Mouse (Mus musculus) midbrain, embryonic 14.5 days (tissue): Measurements from ENCODE around the gene Mucl3. TPM values are rescaled to one million over a fixed set of nuclear protein-coding genes. Genes with fewer than 3 reads are reported as not detected.

ENCODE experiments used
- ATAC-seq: fragments of 200-750 bp; cut with Nextera tagmentation; 2 replicates; pipeline ENCODE4 v1.8.0; 2017; ENCODE audit warnings: moderate number of reproducible peaks, moderate library complexity; ENCODE audit not compliant: low FRiP score, low TSS enrichment
- DNase-seq: peaks from one replicate; pipeline ENCODE4 v3.0.0-alpha.2; 2015
- H3K27ac ChIP-seq: fragments of 300-500 bp; sonication (generic); replicated peaks from 2 replicates; pipeline ENCODE4 v1.5.1; 2014; ENCODE audit warnings: mild to moderate bottlenecking, low read depth, low read length, moderate library complexity
- H3K27me3 ChIP-seq: fragments of 300-500 bp; sonication (generic); 2 replicates; pipeline ENCODE4 v1.6.1; 2014; ENCODE audit warnings: low read length, control low read depth, mixed read lengths; ENCODE audit not compliant: control insufficient read depth, insufficient read depth
- H3K36me3 ChIP-seq: fragments of 300-500 bp; sonication (generic); 2 replicates; pipeline ENCODE4 v1.6.1; 2014; ENCODE audit warnings: low read length, control low read depth; ENCODE audit not compliant: control insufficient read depth, insufficient read depth
- H3K4me1 ChIP-seq: fragments of 300-500 bp; sonication (generic); 2 replicates; pipeline ENCODE4 v1.6.1; 2014; ENCODE audit warnings: mild to moderate bottlenecking, antibody characterized with exemption, low read length, control low read depth; ENCODE audit not compliant: control insufficient read depth, insufficient read depth
- H3K4me2 ChIP-seq: fragments of 300-500 bp; sonication (generic); 2 replicates; pipeline ENCODE4 v1.6.1; 2014; ENCODE audit warnings: mild to moderate bottlenecking, low read length, moderate library complexity
- H3K4me3 ChIP-seq: fragments of 300-500 bp; sonication (generic); replicated peaks from 2 replicates; pipeline ENCODE4 v1.5.1; 2014; ENCODE audit warnings: low read depth, low read length
- H3K9ac ChIP-seq: fragments of 300-500 bp; sonication (generic); replicated peaks from 2 replicates; pipeline ENCODE4 v1.6.1; 2014; ENCODE audit warnings: mild to moderate bottlenecking, low read length, moderate library complexity
- H3K9me3 ChIP-seq: fragments of 300-500 bp; sonication (generic); 2 replicates; pipeline ENCODE4 v1.6.1; 2016; ENCODE audit warnings: low read length, control low read depth, mixed read lengths; ENCODE audit not compliant: control insufficient read depth
- WGBS: fragments of 180-500 bp; shearing (Covaris S2); extraction: QIAGEN DNeasy Blood & Tissue Kit; methylation state at CpG from one replicate; pipeline ENCODE4 v1.1.7; 2014; 5-methylcytosine and 5-hydroxymethylcytosine counted together
- polyA plus RNA-seq: library from polyadenylated mRNA; unstranded; fragments of >200 nt; fragmentation: Nextera tagmentation; extraction: Ambion mirVana; gene quantifications from 2 replicates; pipeline ENCODE4 v1.2.1, GENCODE M21; 2014

Gene Mucl3
- polyA plus RNA-seq, 1 experiment from 2014 or later, result not detected

- H3K9me3 ChIP-seq, result no peaks in the 10 kb centered on the region
- H3K4me1 ChIP-seq, result peaks cover 6% of the 10 kb centered on the region; the same call in 1 of the 2 replicates
- no peak within 1 kb of the TSS; the same call in 1 of the 2 replicates for H3K27ac ChIP-seq
- whole genome bisulfite sequencing, result 1% methylated on average over 23 of the region's 23 CpGs
- H3K9ac ChIP-seq, result peak within 1 kb of the TSS; percentile 79
- DNase-seq, result peak; percentile 98
- peaks cover 13% of the 10 kb centered on the region; the same call in 1 of the 2 replicates for H3K36me3 ChIP-seq
- peak within 1 kb of the TSS; percentile 70 for H3K4me2 ChIP-seq
- H3K27me3 ChIP-seq, result no peaks in the 10 kb centered on the region
- peak within 1 kb of the TSS; percentile 67 for H3K4me3 ChIP-seq
- ATAC-seq, result peak; percentile 96
Measured at GRCm38 (mm10) chr17:35673416-35674035, 30.0 kb upstream of the Mucl3 start, which contains the start of gene Gtf2h4. Gene Gtf2h4, minus strand, starts transcription at chr17:35673739.

GRCm38 (mm10) chr17:35672527-35672926, 29.0 kb upstream of the Mucl3 start:
- DNase-seq (no peak), ATAC-seq (no peak)
- no peak overlapping the region for H3K4me3 ChIP-seq
- H3K9ac ChIP-seq, result peak overlapping the region; percentile 79; the same call in 1 of the 2 replicates
- peaks cover 11% of the 10 kb centered on the region; the same call in 1 of the 2 replicates for H3K4me1 ChIP-seq
- H3K27me3 ChIP-seq, result no peaks in the 10 kb centered on the region
- H3K9me3 ChIP-seq, result no peaks in the 10 kb centered on the region
- H3K27ac ChIP-seq, result no peak overlapping the region
- peak overlapping the region; percentile 70 for H3K4me2 ChIP-seq
- H3K36me3 ChIP-seq, result peaks cover 13% of the 10 kb centered on the region; the same call in 1 of the 2 replicates
- 90% methylated on average over 6 of the region's 6 CpGs for WGBS

- ATAC-seq (no peak), DNase-seq (no peak)
- 89% methylated on average over 6 of the region's 6 CpGs for WGBS
- Histone ChIP-seq H3K9me3 (no peaks in the 10 kb centered on the region), H3K27ac (no peak overlapping the region), H3K4me3 (no peak overlapping the region), H3K4me1 (peaks cover 11% of the 10 kb centered on the region; the same call in 1 of the 2 replicates), H3K36me3 (peaks cover 13% of the 10 kb centered on the region; the same call in 1 of the 2 replicates), H3K27me3 (no peaks in the 10 kb centered on the region), H3K9ac (no peak overlapping the region), H3K4me2 (no peak overlapping the region)
Measured at GRCm38 (mm10) chr17:35671846-35672245, 28.4 kb upstream of the Mucl3 start.

GRCm38 (mm10) chr17:35669731-35670130, 26.2 kb upstream of the Mucl3 start:
- Histone ChIP-seq H3K4me1 (peaks cover 16% of the 10 kb centered on the region), H3K27me3 (no peaks in the 10 kb centered on the region), H3K9ac (no peak overlapping the region), H3K4me2 (no peak overlapping the region), H3K36me3 (peaks cover 13% of the 10 kb centered on the region; the same call in 1 of the 2 replicates), H3K4me3 (no peak overlapping the region), H3K9me3 (no peaks in the 10 kb centered on the region), H3K27ac (no peak overlapping the region)
- 92% methylated on average over 9 of the region's 9 CpGs for WGBS
- DNase-seq (no peak), ATAC-seq (no peak)

- DNase-seq (peak; percentile 99), ATAC-seq (peak; percentile 91)
- Histone ChIP-seq H3K4me2 (peak within 1 kb of the TSS; percentile 96), H3K36me3 (peaks cover 26% of the 10 kb centered on the region), H3K4me3 (peak within 1 kb of the TSS; percentile 74), H3K4me1 (peaks cover 11% of the 10 kb centered on the region), H3K27me3 (no peaks in the 10 kb centered on the region), H3K27ac (peak within 1 kb of the TSS; percentile 84), H3K9ac (peak within 1 kb of the TSS; percentile 72), H3K9me3 (no peaks in the 10 kb centered on the region)
- WGBS, result under 1% methylated on average over 61 of the region's 61 CpGs
Measured at GRCm38 (mm10) chr17:35667334-35668065, 24.0 kb upstream of the Mucl3 start, which contains the start of gene Vars2. Gene Vars2, minus strand, starts transcription at chr17:35667592.

GRCm38 (mm10) chr17:35666851-35667256, 23.4 kb upstream of the Mucl3 start:
- peak; percentile 65 for DNase-seq
- WGBS, result 5% methylated on average over 13 of the region's 13 CpGs

GRCm38 (mm10) chr17:35665957-35666515, 22.5 kb upstream of the Mucl3 start:
- 83% methylated on average over 17 of the region's 17 CpGs for WGBS
- DNase-seq, result no peak

More at GRCm38 (mm10) chr17:35666851-35667256, 23.4 kb upstream of the Mucl3 start:
- peak overlapping the region; percentile 84 for H3K27ac ChIP-seq
- no peaks in the 10 kb centered on the region for H3K9me3 ChIP-seq
- peak; percentile 55 for ATAC-seq
- no peaks in the 10 kb centered on the region for H3K27me3 ChIP-seq
- H3K4me3 ChIP-seq, result peak overlapping the region; percentile 74
- H3K36me3 ChIP-seq, result peaks cover 28% of the 10 kb centered on the region
- H3K4me2 ChIP-seq, result peak overlapping the region; percentile 96
- peak overlapping the region; percentile 72 for H3K9ac ChIP-seq
- H3K4me1 ChIP-seq, result peaks cover 11% of the 10 kb centered on the region

GRCm38 (mm10) chr17:35653086-35653485, 9.6 kb upstream of the Mucl3 start:
- Histone ChIP-seq H3K9ac (no peak overlapping the region), H3K4me2 (no peak overlapping the region), H3K9me3 (no peaks in the 10 kb centered on the region), H3K27ac (no peak overlapping the region), H3K4me3 (no peak overlapping the region), H3K27me3 (no peaks in the 10 kb centered on the region), H3K4me1 (no peaks in the 10 kb centered on the region), H3K36me3 (peaks cover 34% of the 10 kb centered on the region)
- no peak for DNase-seq
- 81% methylated on average over 2 of the region's 2 CpGs for WGBS
- ATAC-seq, result no peak

More at GRCm38 (mm10) chr17:35665957-35666515, 22.5 kb upstream of the Mucl3 start:
- Histone ChIP-seq H3K36me3 (peaks cover 36% of the 10 kb centered on the region), H3K9ac (no peak overlapping the region; the same call in 1 of the 2 replicates), H3K4me3 (no peak overlapping the region), H3K27me3 (no peaks in the 10 kb centered on the region), H3K4me2 (no peak overlapping the region), H3K4me1 (peaks cover 11% of the 10 kb centered on the region), H3K27ac (no peak overlapping the region), H3K9me3 (no peaks in the 10 kb centered on the region)
- no peak for ATAC-seq
